Mouse (Mus musculus): Measurements from ENCODE around the gene Fer. TPM values are rescaled to one million over a fixed set of nuclear protein-coding genes. Genes with fewer than 3 reads are reported as not detected.

The Fer gene
- 34.0 and 36.6 TPM in 2 replicates for polyA plus RNA-seq (2015; fragmentation: Nextera tagmentation; extraction: Ambion mirVana)

GRCm38 (mm10) chr17:63863012-63863630 is at the start of gene Fer:
Gene Fer, plus strand, starts transcription at chr17:63863062.
- Histone ChIP-seq H3K9ac (peak within 1 kb of the TSS; percentile 95), H3K4me2 (peak within 1 kb of the TSS; percentile 91), H3K9me3 (no peaks in the 10 kb centered on the region), H3K27ac (replicated peaks) (peak within 1 kb of the TSS; percentile 95), H3K4me1 (replicated peaks) (peaks cover 21% of the 10 kb centered on the region), H3K36me3 (no peaks in the 10 kb centered on the region), H3K4me3 (peak within 1 kb of the TSS; percentile 88), H3K27me3 (no peaks in the 10 kb centered on the region)
- ATAC-seq (ENCODE audit: low read depth), result peak; percentile 46
- 1% methylated on average over 41 of the region's 41 CpGs for whole genome bisulfite sequencing

GRCm38 (mm10) chr17:63813552-63813951 is 49.3 kb upstream of the Fer start:
- WGBS, result 82% methylated on average over 6 of the region's 6 CpGs
- peaks cover 10% of the 10 kb centered on the region for H3K4me1 ChIP-seq (replicated peaks)
- H3K9ac ChIP-seq, result no peak overlapping the region
- H3K36me3 ChIP-seq, result no peaks in the 10 kb centered on the region
- H3K27me3 ChIP-seq, result no peaks in the 10 kb centered on the region
- no peak for ATAC-seq (ENCODE audit: low read depth)
- no peak overlapping the region for H3K4me2 ChIP-seq
- H3K4me3 ChIP-seq, result no peak overlapping the region
- no peaks in the 10 kb centered on the region for H3K9me3 ChIP-seq
- H3K27ac ChIP-seq (replicated peaks), result no peak overlapping the region

DNA sequence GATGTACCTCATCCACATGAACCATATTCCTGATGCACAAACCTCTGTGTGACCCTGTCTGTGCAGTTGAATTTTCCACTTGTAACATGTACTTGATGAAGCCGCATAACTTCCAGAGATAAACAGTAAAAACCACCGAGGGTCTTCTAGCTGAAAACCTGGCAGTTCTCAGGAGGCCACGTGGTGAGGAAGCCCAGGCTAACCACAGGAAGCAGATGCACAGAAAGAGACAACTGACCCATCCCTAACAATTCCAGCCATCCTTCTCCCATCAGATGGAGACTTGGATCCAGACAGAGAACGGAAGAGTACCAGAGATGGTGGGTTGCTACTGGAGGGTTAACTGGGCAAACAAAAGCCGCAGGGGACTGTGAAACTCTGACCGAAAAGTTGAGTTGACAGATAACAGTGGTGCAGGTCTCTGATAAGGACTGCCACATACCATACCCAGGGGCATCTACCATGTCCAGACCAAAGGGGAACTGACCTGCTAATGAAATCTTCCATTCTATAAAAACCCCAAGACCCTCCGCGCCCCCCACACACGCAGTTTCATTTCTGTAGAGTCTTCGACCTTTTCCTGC is 44.3 kb upstream of the Fer start:
- no peak for ATAC-seq (ENCODE audit: low read depth)
- H3K36me3 ChIP-seq, result no peaks in the 10 kb centered on the region
- no peak overlapping the region for H3K4me2 ChIP-seq
- H3K27ac ChIP-seq (replicated peaks), result no peak overlapping the region
- no peak overlapping the region for H3K9ac ChIP-seq
- H3K9me3 ChIP-seq, result no peaks in the 10 kb centered on the region
- 90% methylated on average over 10 of the region's 10 CpGs for WGBS
- no peaks in the 10 kb centered on the region for H3K4me1 ChIP-seq (replicated peaks)
- no peaks in the 10 kb centered on the region for H3K27me3 ChIP-seq
- H3K4me3 ChIP-seq, result no peak overlapping the region

DNA sequence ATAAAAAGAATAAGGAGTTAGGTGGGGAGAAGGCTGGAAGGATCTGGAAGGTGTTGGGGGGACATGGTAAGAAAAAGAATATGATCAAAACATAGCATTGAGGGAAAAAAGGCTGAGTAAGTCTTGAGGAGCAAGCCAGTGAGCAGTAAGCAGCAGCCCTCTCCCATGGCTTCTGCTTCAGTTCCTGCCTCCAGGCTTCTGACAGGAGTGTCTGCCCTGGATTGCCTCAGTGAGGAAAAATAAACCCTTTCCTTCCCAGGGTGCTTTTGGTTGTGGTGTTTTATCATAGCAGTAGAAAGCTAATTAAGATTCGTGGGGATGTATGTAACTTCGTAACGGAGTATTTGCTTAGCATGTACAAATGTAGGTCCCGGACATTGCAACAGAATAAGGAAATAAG is 38.7 kb upstream of the Fer start:
- no peak for ATAC-seq (ENCODE audit: low read depth)
- H3K27me3 ChIP-seq, result no peaks in the 10 kb centered on the region
- 96% methylated on average over 4 of the region's 4 CpGs for WGBS
- H3K27ac ChIP-seq (replicated peaks), result no peak overlapping the region
- no peak overlapping the region for H3K9ac ChIP-seq
- no peaks in the 10 kb centered on the region for H3K9me3 ChIP-seq
- H3K4me3 ChIP-seq, result no peak overlapping the region
- H3K4me1 ChIP-seq (replicated peaks), result no peaks in the 10 kb centered on the region
- H3K36me3 ChIP-seq, result no peaks in the 10 kb centered on the region
- no peak overlapping the region for H3K4me2 ChIP-seq

GRCm38 (mm10) chr17:63826196-63826595 is 36.7 kb upstream of the Fer start:
- Histone ChIP-seq H3K9me3 (no peaks in the 10 kb centered on the region), H3K4me1 (replicated peaks) (no peaks in the 10 kb centered on the region), H3K4me2 (no peak overlapping the region), H3K9ac (no peak overlapping the region), H3K36me3 (no peaks in the 10 kb centered on the region), H3K27me3 (no peaks in the 10 kb centered on the region), H3K4me3 (no peak overlapping the region), H3K27ac (replicated peaks) (no peak overlapping the region)
- 84% methylated on average over 8 of the region's 8 CpGs for WGBS
- ATAC-seq (ENCODE audit: low read depth), result no peak

DNA sequence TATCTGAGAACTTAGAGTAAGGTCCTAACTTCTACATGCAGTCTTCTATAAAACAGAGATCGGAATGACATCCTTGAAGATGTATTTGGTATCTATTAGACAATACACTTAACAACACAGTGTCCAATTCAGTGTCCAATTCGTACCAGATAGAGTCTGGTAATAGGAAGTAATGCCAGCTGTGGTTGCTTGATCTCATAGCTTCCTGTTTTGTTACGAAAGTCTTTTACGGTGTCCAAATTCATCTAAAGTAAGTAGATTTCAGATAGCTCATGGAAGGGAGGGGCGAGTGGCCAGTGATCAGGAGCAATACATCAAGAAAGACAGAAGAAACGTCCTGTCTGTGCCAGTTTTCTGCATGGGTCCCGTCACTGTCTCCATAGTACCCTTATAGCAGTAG is 36.1 kb upstream of the Fer start:
- H3K4me1 ChIP-seq (replicated peaks), result 0 out of 2 replicates have a peak, but pooled peaks cover 3% of the 10 kb centered on the region
- no peak for ATAC-seq (ENCODE audit: low read depth)
- 89% methylated on average over 7 of the region's 7 CpGs for WGBS
- H3K27ac ChIP-seq (replicated peaks), result no peak overlapping the region
- H3K27me3 ChIP-seq, result no peaks in the 10 kb centered on the region
- no peak overlapping the region for H3K9ac ChIP-seq
- no peaks in the 10 kb centered on the region for H3K9me3 ChIP-seq
- no peaks in the 10 kb centered on the region for H3K36me3 ChIP-seq
- H3K4me2 ChIP-seq, result no peak overlapping the region
- no peak overlapping the region for H3K4me3 ChIP-seq

GRCm38 (mm10) chr17:63828561-63829332 is 34.1 kb upstream of the Fer start:
- Histone ChIP-seq H3K27ac (replicated peaks) (no peak overlapping the region), H3K27me3 (no peaks in the 10 kb centered on the region), H3K9ac (no peak overlapping the region), H3K9me3 (no peaks in the 10 kb centered on the region), H3K4me1 (replicated peaks) (0 out of 2 replicates have a peak, but pooled peaks cover 3% of the 10 kb centered on the region), H3K36me3 (no peaks in the 10 kb centered on the region), H3K4me2 (no peak overlapping the region), H3K4me3 (no peak overlapping the region)
- no peak for ATAC-seq (ENCODE audit: low read depth)
- 59% methylated on average over 5 of the region's 5 CpGs for WGBS

DNA sequence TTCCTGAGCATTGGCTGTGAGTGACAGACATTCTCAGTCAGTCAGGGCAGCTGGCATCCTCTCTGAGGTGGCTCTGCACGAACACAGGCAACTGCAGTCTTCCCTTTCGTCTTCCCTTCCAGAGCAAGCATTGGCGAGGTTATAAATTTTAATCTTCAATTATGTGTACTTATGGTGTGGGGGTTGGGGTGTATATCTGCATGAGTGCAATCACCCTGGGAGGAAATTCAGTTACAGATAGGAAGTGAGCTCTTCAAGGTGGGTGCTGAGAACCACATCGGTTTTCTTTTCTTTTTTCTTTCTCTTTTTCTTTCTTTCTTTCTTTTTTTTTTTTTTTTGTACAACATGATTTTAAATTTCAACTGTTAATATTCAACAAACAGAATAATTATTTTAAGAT is 31.3 kb upstream of the Fer start:
- H3K27ac ChIP-seq (replicated peaks), result no peak overlapping the region
- no peak for ATAC-seq (ENCODE audit: low read depth)
- no peak overlapping the region for H3K4me2 ChIP-seq
- H3K9ac ChIP-seq, result no peak overlapping the region
- H3K9me3 ChIP-seq, result no peaks in the 10 kb centered on the region
- WGBS, result 75% methylated on average over 4 of the region's 4 CpGs
- no peaks in the 10 kb centered on the region for H3K36me3 ChIP-seq
- H3K4me1 ChIP-seq (replicated peaks), result 0 out of 2 replicates have a peak, but pooled peaks cover 3% of the 10 kb centered on the region
- no peaks in the 10 kb centered on the region for H3K27me3 ChIP-seq
- no peak overlapping the region for H3K4me3 ChIP-seq

DNA sequence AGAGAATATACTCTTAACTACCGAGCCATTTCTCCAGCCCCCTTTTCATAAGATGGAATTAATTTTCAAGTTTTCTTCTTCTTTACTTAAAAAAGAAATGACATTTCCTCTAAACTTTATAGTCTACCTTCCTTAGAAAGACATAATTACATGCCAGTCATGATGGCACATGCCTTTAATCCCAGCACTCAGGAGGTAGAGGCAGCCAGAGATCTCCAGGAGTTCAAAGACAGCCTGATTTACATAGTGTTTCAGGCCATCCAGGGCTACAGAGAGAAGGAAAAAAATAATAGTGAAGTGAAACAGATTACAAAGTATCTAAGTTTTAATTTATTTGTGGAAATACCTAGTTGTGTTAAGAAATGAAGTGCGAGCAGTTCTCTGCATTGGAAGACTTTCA is 26.6 kb upstream of the Fer start:
- no peak overlapping the region for H3K4me2 ChIP-seq
- H3K4me1 ChIP-seq (replicated peaks), result peaks cover 9% of the 10 kb centered on the region; the same call in 1 of the 2 replicates
- H3K36me3 ChIP-seq, result no peaks in the 10 kb centered on the region
- no peak for ATAC-seq (ENCODE audit: low read depth)
- 92% methylated on average over 2 of the region's 2 CpGs for WGBS
- no peak overlapping the region for H3K4me3 ChIP-seq
- no peak overlapping the region for H3K27ac ChIP-seq (replicated peaks)
- no peaks in the 10 kb centered on the region for H3K27me3 ChIP-seq
- H3K9me3 ChIP-seq, result no peaks in the 10 kb centered on the region
- no peak overlapping the region for H3K9ac ChIP-seq

- H3K9me3 ChIP-seq, result no peaks in the 10 kb centered on the region
- peaks cover 6% of the 10 kb centered on the region; the same call in 1 of the 2 replicates for H3K4me1 ChIP-seq (replicated peaks)
- WGBS, result 92% methylated on average over 8 of the region's 8 CpGs
- no peaks in the 10 kb centered on the region for H3K27me3 ChIP-seq
- no peak overlapping the region for H3K4me3 ChIP-seq
- no peak overlapping the region for H3K27ac ChIP-seq (replicated peaks)
- no peak overlapping the region for H3K4me2 ChIP-seq
- H3K9ac ChIP-seq, result no peak overlapping the region
- H3K36me3 ChIP-seq, result no peaks in the 10 kb centered on the region
- ATAC-seq (ENCODE audit: low read depth), result no peak
Observed at GRCm38 (mm10) chr17:63836641-63837040, 26.2 kb upstream of the Fer start.

DNA sequence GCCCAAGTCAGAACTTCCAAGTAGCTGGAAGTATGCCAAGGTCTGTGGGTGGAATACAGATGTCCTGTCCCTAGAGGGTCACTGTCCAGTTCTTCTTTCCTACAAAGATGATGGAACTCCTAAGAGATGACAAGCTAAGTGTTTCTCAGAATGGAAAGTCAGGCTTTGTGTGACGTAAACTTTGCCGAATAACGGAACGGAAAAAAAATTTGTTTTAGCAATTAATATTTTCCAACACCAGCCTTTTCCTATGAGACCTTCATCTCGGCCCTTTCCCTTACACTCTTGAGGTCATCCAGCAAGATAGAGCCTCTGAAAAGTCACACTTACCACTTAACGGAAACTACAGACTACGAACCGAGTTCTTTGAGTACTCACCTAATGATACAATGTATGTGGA is 24.7 kb upstream of the Fer start:
- 88% methylated on average over 8 of the region's 8 CpGs for WGBS
- Histone ChIP-seq H3K9ac (no peak overlapping the region), H3K9me3 (no peaks in the 10 kb centered on the region), H3K4me2 (no peak overlapping the region), H3K4me3 (no peak overlapping the region), H3K27ac (replicated peaks) (no peak overlapping the region), H3K36me3 (no peaks in the 10 kb centered on the region), H3K27me3 (no peaks in the 10 kb centered on the region), H3K4me1 (replicated peaks) (peaks cover 6% of the 10 kb centered on the region; the same call in 1 of the 2 replicates)
- ATAC-seq (ENCODE audit: low read depth), result no peak

DNA sequence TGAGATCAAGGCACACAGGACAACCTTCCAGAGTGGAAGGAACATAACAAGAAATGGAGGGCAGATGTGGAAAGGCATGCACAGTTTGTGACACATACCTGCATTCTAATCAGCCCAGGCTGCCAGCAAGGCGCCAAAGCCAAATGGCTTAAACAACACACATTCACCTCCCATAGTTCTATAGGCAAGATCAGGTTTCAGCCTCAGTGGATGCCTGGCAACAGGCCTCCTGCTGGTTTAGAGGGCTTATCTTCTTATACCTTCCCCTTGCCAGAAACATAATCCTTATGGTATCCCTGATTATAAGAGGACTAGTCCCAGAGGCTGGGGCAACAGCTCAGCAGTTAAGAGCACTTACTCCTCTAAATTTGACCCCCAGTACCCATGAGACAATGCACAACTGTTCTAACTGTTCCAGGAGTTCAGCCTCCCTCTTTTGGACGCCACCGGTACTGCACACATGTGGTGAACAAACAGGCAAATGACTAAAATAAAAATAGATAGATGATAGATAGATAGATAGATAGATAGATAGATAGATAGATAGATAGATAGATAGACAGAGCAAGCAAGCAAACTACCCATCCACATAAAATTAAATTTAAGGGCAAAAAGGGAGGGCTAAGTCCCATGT is 23.1 kb upstream of the Fer start:
- Histone ChIP-seq H3K4me1 (replicated peaks) (peaks cover 6% of the 10 kb centered on the region; the same call in 1 of the 2 replicates), H3K4me3 (no peak overlapping the region), H3K4me2 (no peak overlapping the region), H3K9ac (no peak overlapping the region), H3K27ac (replicated peaks) (no peak overlapping the region), H3K36me3 (no peaks in the 10 kb centered on the region), H3K27me3 (no peaks in the 10 kb centered on the region), H3K9me3 (no peaks in the 10 kb centered on the region)
- ATAC-seq (ENCODE audit: low read depth), result no peak
- 98% methylated on average over 3 of the region's 3 CpGs for WGBS

Data from neural tube, embryonic 13.5 days (tissue).